Mouse (Mus musculus): ENCODE data around the gene Brca1. TPM values are rescaled to one million over a fixed set of nuclear protein-coding genes. Genes with fewer than 3 reads are reported as not detected.

The Brca1 gene
- polyA plus RNA-seq, 1 experiment from 2014 or later: 23.7 TPM

Other genes with a start within 250 kb of the Brca1 start
- gene Becn1, start 249.7 kb downstream of the Brca1 start, polyA plus RNA-seq (2016; fragmentation: Nextera tagmentation; extraction: Ambion mirVana): 141 and 154 TPM in 2 replicates
- 189 and 203 TPM in 2 replicates for gene Psme3, start 235.7 kb downstream of the Brca1 start, polyA plus RNA-seq (2016; fragmentation: Nextera tagmentation; extraction: Ambion mirVana)
- gene Aoc2, start 226.9 kb downstream of the Brca1 start, polyA plus RNA-seq (2016; fragmentation: Nextera tagmentation; extraction: Ambion mirVana): 2.6 and 3.4 TPM in 2 replicates
- 0.04 TPM in 1 of 2 replicates, not detected in the other for gene Aoc3, start 221.3 kb downstream of the Brca1 start, polyA plus RNA-seq (2016; fragmentation: Nextera tagmentation; extraction: Ambion mirVana)
- gene G6pc, start 184.4 kb downstream of the Brca1 start, polyA plus RNA-seq (2016; fragmentation: Nextera tagmentation; extraction: Ambion mirVana): not detected in 2 replicates
- 102 and 110 TPM in 2 replicates for gene Aarsd1, start 134.3 kb downstream of the Brca1 start, polyA plus RNA-seq (2016; fragmentation: Nextera tagmentation; extraction: Ambion mirVana)
- 12.6 and 13.1 TPM in 2 replicates for gene Gm27029, start 127.2 kb downstream of the Brca1 start, polyA plus RNA-seq (2016; fragmentation: Nextera tagmentation; extraction: Ambion mirVana)
- gene Rundc1, start 126.9 kb downstream of the Brca1 start, polyA plus RNA-seq (2016; fragmentation: Nextera tagmentation; extraction: Ambion mirVana): 17.5 and 21.4 TPM in 2 replicates
- 3.9 and 4.7 TPM in 2 replicates for gene Ptges3l, start 126.6 kb downstream of the Brca1 start, polyA plus RNA-seq (2016; fragmentation: Nextera tagmentation; extraction: Ambion mirVana)
- gene Rpl27, start 109.7 kb downstream of the Brca1 start, polyA plus RNA-seq (2016; fragmentation: Nextera tagmentation; extraction: Ambion mirVana): 469 and 481 TPM in 2 replicates
- 2.1 and 3.1 TPM in 2 replicates for gene Ifi35, start 103.5 kb downstream of the Brca1 start, polyA plus RNA-seq (2016; fragmentation: Nextera tagmentation; extraction: Ambion mirVana)
- 16.5 and 31.6 TPM in 2 replicates for gene Rnd2, start 87.0 kb downstream of the Brca1 start, polyA plus RNA-seq (2016; fragmentation: Nextera tagmentation; extraction: Ambion mirVana)
- 21.3 and 29.6 TPM in 2 replicates for gene Vat1, start 85.7 kb downstream of the Brca1 start, polyA plus RNA-seq (2016; fragmentation: Nextera tagmentation; extraction: Ambion mirVana)
- 68.0 and 70.0 TPM in 2 replicates for gene Nbr1, start 194 bp upstream of the Brca1 start, polyA plus RNA-seq (2016; fragmentation: Nextera tagmentation; extraction: Ambion mirVana)
- 1.5 and 2.1 TPM in 2 replicates for gene Tmem106a, start 30.3 kb upstream of the Brca1 start, polyA plus RNA-seq (2016; fragmentation: Nextera tagmentation; extraction: Ambion mirVana)
- not detected in 2 replicates for gene Gm11634, start 47.3 kb upstream of the Brca1 start, polyA plus RNA-seq (2016; fragmentation: Nextera tagmentation; extraction: Ambion mirVana)
- gene Rdm1, start 75.2 kb upstream of the Brca1 start, polyA plus RNA-seq (2016; fragmentation: Nextera tagmentation; extraction: Ambion mirVana): 28.2 and 29.4 TPM in 2 replicates
- gene Arl4d, start 113.6 kb upstream of the Brca1 start, polyA plus RNA-seq (2016; fragmentation: Nextera tagmentation; extraction: Ambion mirVana): 3.3 and 5.1 TPM in 2 replicates
- gene Dhx8, start 181.0 kb upstream of the Brca1 start, polyA plus RNA-seq (2016; fragmentation: Nextera tagmentation; extraction: Ambion mirVana): 50.5 and 52.3 TPM in 2 replicates
- gene Etv4, start 233.4 kb upstream of the Brca1 start, polyA plus RNA-seq (2016; fragmentation: Nextera tagmentation; extraction: Ambion mirVana): 15.9 and 18.9 TPM in 2 replicates

All from embryonic facial prominence, embryonic 10.5 days (tissue).